Mouse (Mus musculus) ovary, postnatal 10 days (tissue): ENCODE measurements at regions not wholly inside any gene's neighbourhood (a gene's known extent, or its start where the extent isn't known, plus 50 kb on each side); places are given as distances from the start of the nearest gene placed in this dataset.

Experiments used
- DNase-seq: peaks from one replicate; pipeline ENCODE4 v3.0.0; 2022; ENCODE audit warnings: low spot score

GRCm38 (mm10) chr10:17428315-17428714 lies 294.7 kb upstream of the Cited2 start:
- DNase-seq: no peak

- DNase-seq: no peak
These were observed 291.9 kb upstream of the Cited2 start for GRCm38 (mm10) chr10:17431068-17431467.

- no peak for DNase-seq
These were observed 288.9 kb upstream of the Cited2 start for GRCm38 (mm10) chr10:17434098-17434497.

GRCm38 (mm10) chr10:17450240-17450639 lies 272.8 kb upstream of the Cited2 start:
- no peak for DNase-seq

- DNase-seq: no peak
These were observed 252.1 kb upstream of the Cited2 start for GRCm38 (mm10) chr10:17470880-17471279.

GRCm38 (mm10) chr10:17472536-17472935 lies 250.5 kb upstream of the Cited2 start:
- DNase-seq: no peak

GRCm38 (mm10) chr10:17475976-17476375 lies 247.0 kb upstream of the Cited2 start:
- no peak for DNase-seq

GRCm38 (mm10) chr10:17476720-17477119 lies 246.3 kb upstream of the Cited2 start:
- no peak for DNase-seq

GRCm38 (mm10) chr10:17478761-17479632 lies 244.0 kb upstream of the Cited2 start:
- no peak for DNase-seq

GRCm38 (mm10) chr10:17482751-17483150 lies 240.3 kb upstream of the Cited2 start:
- no peak for DNase-seq

GRCm38 (mm10) chr10:17485049-17485449 lies 238.0 kb upstream of the Cited2 start:
- no peak for DNase-seq

- no peak for DNase-seq
These were observed 237.5 kb upstream of the Cited2 start for GRCm38 (mm10) chr10:17485515-17485914.

GRCm38 (mm10) chr10:17486011-17486410 lies 237.0 kb upstream of the Cited2 start:
- DNase-seq: no peak

- DNase-seq: no peak
These were observed 235.6 kb upstream of the Cited2 start for GRCm38 (mm10) chr10:17487460-17487859.

GRCm38 (mm10) chr10:17491611-17492305 lies 231.3 kb upstream of the Cited2 start:
- DNase-seq: no peak

- no peak for DNase-seq
These were observed 229.9 kb upstream of the Cited2 start for GRCm38 (mm10) chr10:17493137-17493536.

- DNase-seq: no peak
These were observed 226.2 kb upstream of the Cited2 start for GRCm38 (mm10) chr10:17496831-17497230.

- DNase-seq: no peak
These were observed 212.3 kb upstream of the Cited2 start for GRCm38 (mm10) chr10:17510626-17511193.

GRCm38 (mm10) chr10:17511779-17512335 lies 211.2 kb upstream of the Cited2 start:
- no peak for DNase-seq

GRCm38 (mm10) chr10:17512487-17512886 lies 210.5 kb upstream of the Cited2 start:
- DNase-seq: no peak

GRCm38 (mm10) chr10:17513756-17514155 lies 209.3 kb upstream of the Cited2 start:
- DNase-seq: no peak

GRCm38 (mm10) chr10:17516068-17516467 lies 206.9 kb upstream of the Cited2 start:
- DNase-seq: no peak
